In the genomic region with DNA sequence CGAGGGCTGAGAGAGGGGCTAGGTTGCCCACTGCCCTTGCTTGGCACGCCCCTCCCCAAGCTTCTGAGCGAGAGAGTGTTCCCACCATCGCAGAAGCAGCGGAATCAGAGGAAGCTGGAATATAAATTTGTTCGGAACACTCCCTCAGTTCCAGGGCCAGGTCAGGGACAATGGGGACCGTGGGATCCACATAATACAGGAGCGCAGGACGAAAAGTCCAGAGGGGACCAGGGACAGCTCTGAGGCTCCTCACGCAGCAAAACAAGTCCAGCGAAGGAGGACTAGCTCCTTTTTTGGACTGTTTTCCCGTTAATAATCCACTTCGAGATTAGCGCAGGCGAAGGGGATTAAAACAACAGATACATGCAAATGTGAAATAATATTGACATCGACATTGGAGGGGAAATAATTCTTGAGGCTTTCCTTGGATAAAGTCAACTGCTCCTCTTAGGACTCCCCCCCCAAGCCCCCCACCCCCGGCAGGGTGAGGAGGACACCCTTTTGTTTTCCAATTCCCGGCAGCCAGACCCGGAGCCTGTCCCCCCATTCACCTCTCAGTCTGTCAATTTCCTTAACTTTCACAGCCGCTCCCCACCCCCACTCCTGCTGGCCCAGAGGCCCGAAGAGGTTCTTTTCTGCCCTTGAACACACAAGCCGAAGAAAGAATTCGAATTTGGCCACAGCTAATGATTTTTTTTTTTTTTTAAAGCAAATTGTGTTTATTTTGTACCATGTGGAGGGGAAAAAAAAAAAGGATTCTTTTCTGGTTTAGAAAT, we compare ENCODE assay signal across 8 mouse cellular contexts. TPM values are rescaled to one million over a fixed set of nuclear protein-coding genes. Genes with fewer than 3 reads are reported as not detected.
DNase-seq lines count a peak whose midpoint lies in the region; TF ChIP-seq lines count a peak whose summit lies in the region.

No protein-coding gene starts in this region.

- peak overlapping the region; percentile 96 for H3K27ac ChIP-seq in cortical plate, adult 2 months (ENCODE audit: insufficient read depth, low read length)

- H3K4me1 ChIP-seq in cortical plate, adult 2 months (ENCODE audit: control insufficient read depth, insufficient read depth, low read length): no peaks in the 10 kb centered on the region; the same call in 1 of the 2 replicates

- TF ChIP-seq CTCF in cortical plate, adult 2 months (IDR thresholded peaks at IDR 0.05; ENCODE audit: extremely low read depth, insufficient read depth, low read length): no peak

- peak overlapping the region; percentile 62 for H3K4me3 ChIP-seq in cortical plate, adult 2 months (ENCODE audit: insufficient read depth, low read length)

- DNase-seq in right cerebral cortex, postnatal 14 days: peak; percentile 71
- DNase-seq in right cerebral cortex, adult 18-20 months: no peak
- peak; percentile 59 to 64 for DNase-seq in heart, adult 9 months (ENCODE audit: low spot score in 2 of 2)
- peak; percentile 63 for DNase-seq in kidney, adult 18-20 months
- peak; percentile 60 for DNase-seq in lung, adult 18-20 months
- peak; percentile 79 for DNase-seq in retina, embryonic 14.5 days (ENCODE audit: low spot score)
- no peak for DNase-seq in thymus, postnatal 25 days

- TF ChIP-seq POLR2A in cortical plate, adult 2 months (IDR thresholded peaks at IDR 0.05; ENCODE audit: extremely low read depth, insufficient read depth, low read length): 0 out of 2 replicates have a peak, but pooled peaks have one; percentile 6

RNA-seq across cellular contexts. Expression of a gene that starts 1.3 kb away (rescaled TPM):
- 63.2 and 65.4 TPM in 2 replicates for polyA plus RNA-seq in cortical plate, adult 2 months (2012; rRNA removed)

Comparison
In these comparisons a context has a peak if more than half of its experiments do, and no peak if none do; other contexts are left out.
1. DNase-seq: peak in right cerebral cortex, postnatal 14 days (single experiment), heart, adult 9 months (2 of 2), kidney, adult 18-20 months (single experiment), lung, adult 18-20 months (2 of 2) and retina, embryonic 14.5 days (single experiment); none in right cerebral cortex, adult 18-20 months (single experiment) and thymus, postnatal 25 days (single experiment).